Mouse (Mus musculus) gastrocnemius, adult 18-20 months (tissue): ENCODE data around the gene Gm5726. TPM values are rescaled to one million over a fixed set of nuclear protein-coding genes. Genes with fewer than 3 reads are reported as not detected.
"Not testable (repeated sequence)": the region's sequence is repeated elsewhere in the genome, so short reads cannot be mapped to it uniquely, and the experiment has no call there.

Source experiments
- DNase-seq: peaks from one replicate; pipeline ENCODE4 v3.0.0; 2021; ENCODE audit warnings: low spot score
- long read RNA-seq, 2 experiments: library from polyadenylated mRNA; stranded (forward); transcript quantifications; one replicate each; pipeline ENCODE4 v2.0.0; 2021
- total RNA-seq, 2 experiments: library from RNA; stranded (reverse); gene quantifications; 2 replicates each; pipeline ENCODE4 v1.2.3; 2021

The Gm5726 gene
- total RNA-seq = not detected
- long read RNA-seq, experiment 1 = 0 reads
- long read RNA-seq, experiment 2 = 0 reads

- not testable (repeated sequence) for DNase-seq
Observed at GRCm38 (mm10) chr7:20545657-20546056, at the start of gene Gm5726. Gm5726 (minus strand) TSS chr7:20545757.

GRCm38 (mm10) chr7:20576141-20576540 lies 30.6 kb upstream of the Gm5726 start, which contains the start of gene Gm4141:
Gm4141 (minus strand) TSS chr7:20576241.
- not testable (repeated sequence) for DNase-seq

- DNase-seq = not testable (repeated sequence)
Observed at GRCm38 (mm10) chr7:20533537-20533936, 12.0 kb downstream of the Gm5726 start, which contains the start of gene Vmn1r104. Vmn1r104 (plus strand) TSS chr7:20533837.

GRCm38 (mm10) chr7:20510434-20510833 lies 35.1 kb downstream of the Gm5726 start, which contains the start of gene Vmn1r103:
Vmn1r103 (minus strand) TSS chr7:20510534.
- DNase-seq = not testable (repeated sequence)

Other genes starting within 250 kb of the Gm5726 start
- gene Gm4133, start 211.7 kb downstream of the Gm5726 start, total RNA-seq = not detected
- not detected for gene Gm5728, start 170.3 kb downstream of the Gm5726 start, total RNA-seq
- gene Vmn1r100, start 127.8 kb downstream of the Gm5726 start, total RNA-seq = not detected
- gene Vmn1r101, start 103.2 kb downstream of the Gm5726 start, total RNA-seq = not detected
- not detected for gene Gm10670, start 70.8 kb downstream of the Gm5726 start, total RNA-seq
- not detected for gene Vmn1r103, start 35.2 kb downstream of the Gm5726 start, total RNA-seq
- not detected for gene Vmn1r104, start 11.9 kb downstream of the Gm5726 start, total RNA-seq
- gene Gm4141, start 30.5 kb upstream of the Gm5726 start, total RNA-seq = not detected
- gene Gm4513, start 53.3 kb upstream of the Gm5726 start, total RNA-seq = not detected
- not detected for gene Vmn1r107, start 123.2 kb upstream of the Gm5726 start, total RNA-seq
- not detected for gene Vmn1r111, start 157.5 kb upstream of the Gm5726 start, total RNA-seq
- not detected for gene Gm10668, start 184.9 kb upstream of the Gm5726 start, total RNA-seq
- not detected for gene Vmn1r112, start 225.4 kb upstream of the Gm5726 start, total RNA-seq
- gene Vmn1r113, start 241.5 kb upstream of the Gm5726 start, total RNA-seq = not detected